Mouse (Mus musculus) thymus, adult 2 months (tissue): ENCODE measurements around the gene Wdr19. TPM values are rescaled to one million over a fixed set of nuclear protein-coding genes. Genes with fewer than 3 reads are reported as not detected.

ENCODE experiments used
- DNase-seq: peaks from one replicate; pipeline ENCODE4 v3.0.0; 2021
- H3K27ac ChIP-seq: fragments of 200-500 bp; 2 replicates; pipeline ENCODE4 v1.5.1; 2012; ENCODE audit warnings: low read length, control low read depth; ENCODE audit not compliant: control insufficient read depth, insufficient read depth
- H3K27me3 ChIP-seq: fragments of 200-500 bp; 2 replicates; pipeline ENCODE4 v1.6.1; 2012; ENCODE audit warnings: mild to moderate bottlenecking, low read length, moderate library complexity, mixed read lengths; ENCODE audit not compliant: control insufficient read depth, insufficient read depth
- H3K36me3 ChIP-seq: fragments of 200-500 bp; 2 replicates; pipeline ENCODE4 v1.6.1; 2012; ENCODE audit warnings: mild to moderate bottlenecking, low read length, moderate library complexity; ENCODE audit not compliant: control insufficient read depth, insufficient read depth
- H3K4me1 ChIP-seq: fragments of 200-500 bp; replicated peaks from 2 replicates; pipeline ENCODE4 v1.6.1; 2012; ENCODE audit warnings: low read length; ENCODE audit not compliant: control insufficient read depth, insufficient read depth
- H3K4me3 ChIP-seq: fragments of 200-500 bp; 2 replicates; pipeline ENCODE4 v1.5.1; 2012; ENCODE audit warnings: mild to moderate bottlenecking, low read length, control low read depth, moderate library complexity; ENCODE audit not compliant: control insufficient read depth, insufficient read depth
- CTCF ChIP-seq: fragments of 200-500 bp; IDR thresholded peaks from 2 replicates; pipeline ENCODE4 v1.5.1; 2012; ENCODE audit warnings: mild to moderate bottlenecking, control low read depth, low read length, moderate library complexity, borderline replicate concordance; ENCODE audit not compliant: control insufficient read depth, poor library complexity, insufficient read depth; ENCODE audit errors: extremely low read depth
- POLR2A ChIP-seq: fragments of 200-500 bp; IDR thresholded peaks from 2 replicates; pipeline ENCODE4 v1.6.1; 2012; ENCODE audit warnings: mild to moderate bottlenecking, low read length, control low read depth, moderate library complexity; ENCODE audit not compliant: control insufficient read depth, poor library complexity, insufficient read depth; ENCODE audit errors: extremely low read depth
- WGBS: fragments of 180-500 bp; shearing (Covaris S2); methylation state at CpG from one replicate; pipeline ENCODE4 v1.1.7; 2018; 5-methylcytosine and 5-hydroxymethylcytosine counted together
- polyA plus RNA-seq: library from polyadenylated mRNA; depleted of rRNA; stranded (reverse); fragments of >200 nt; gene quantifications from 2 replicates; pipeline ENCODE4 v1.2.3, GENCODE M21; 2012

Gene Wdr19
- polyA plus RNA-seq, 1 experiment, result 2.2 TPM

- Histone ChIP-seq H3K4me1 (no peaks in the 10 kb centered on the region), H3K36me3 (no peaks in the 10 kb centered on the region), H3K4me3 (no peak overlapping the region), H3K27ac (no peak overlapping the region), H3K27me3 (no peaks in the 10 kb centered on the region)
- 90% methylated on average over 5 of the region's 5 CpGs for WGBS
- no peak for DNase-seq
- TF ChIP-seq CTCF (no peak), POLR2A (no peak)
These were observed 24.6 kb downstream of the Wdr19 start for GRCm38 (mm10) chr5:65224056-65224455.

DNA sequence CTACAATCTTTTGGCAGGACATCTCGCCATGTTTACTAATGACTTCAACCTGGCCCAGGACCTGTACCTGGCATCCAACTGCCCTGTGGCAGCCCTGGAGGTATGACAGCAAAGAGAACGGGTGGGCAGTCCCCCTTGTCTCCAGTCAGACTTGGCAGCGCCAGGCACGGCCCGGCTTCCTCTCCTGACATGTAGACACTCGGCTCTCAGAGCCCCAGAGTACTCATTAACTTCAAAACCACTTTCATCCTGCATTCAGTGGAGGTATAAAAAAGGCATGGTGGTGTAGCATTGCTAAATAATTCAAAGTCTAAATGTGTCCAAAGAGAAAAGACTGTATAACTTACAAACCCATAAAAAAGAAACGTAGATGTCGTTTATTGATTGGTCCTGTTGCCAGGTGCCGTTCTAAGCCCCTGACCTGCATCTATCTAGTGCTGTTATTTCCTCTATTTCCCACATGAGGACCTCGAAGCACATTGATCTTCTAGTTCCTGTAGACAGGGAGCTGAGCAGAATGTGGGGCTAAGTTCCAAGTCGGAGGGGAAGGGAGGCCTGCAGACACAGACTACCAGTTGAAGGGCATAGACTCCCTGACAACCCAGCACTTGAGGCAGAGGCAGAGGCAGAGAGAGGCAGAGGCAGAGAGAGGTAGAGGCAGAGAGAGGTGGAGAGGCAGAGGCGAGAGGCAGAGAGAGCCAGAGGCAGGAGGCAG lies 31.9 kb downstream of the Wdr19 start:
- Histone ChIP-seq H3K27me3 (no peaks in the 10 kb centered on the region), H3K36me3 (no peaks in the 10 kb centered on the region), H3K4me3 (no peak overlapping the region), H3K27ac (no peak overlapping the region), H3K4me1 (no peaks in the 10 kb centered on the region)
- no peak for TF ChIP-seq CTCF
- no peak for TF ChIP-seq POLR2A
- DNase-seq, result no peak
- WGBS, result 86% methylated on average over 12 of the region's 12 CpGs

DNA sequence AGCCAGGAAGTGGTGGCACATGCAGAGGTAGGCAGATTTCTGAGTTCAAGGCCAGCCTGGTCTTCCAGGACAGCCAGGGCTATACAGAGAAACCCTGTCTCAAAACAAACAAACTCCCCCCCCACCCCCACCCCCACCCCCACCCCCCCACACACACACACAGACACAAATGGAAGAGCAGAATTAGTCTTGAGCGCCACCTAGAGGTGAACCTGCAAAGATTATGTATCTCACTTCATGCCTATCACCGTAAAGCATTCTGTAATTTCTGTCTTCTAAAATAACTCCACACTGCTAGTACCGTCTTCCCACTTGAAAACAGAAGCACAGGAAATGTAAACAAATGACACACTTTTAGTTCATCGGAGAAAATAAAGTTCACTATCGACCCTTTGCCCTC lies 43.2 kb downstream of the Wdr19 start:
- 79% methylated on average over 5 of the region's 5 CpGs for WGBS
- H3K27ac ChIP-seq, result no peak overlapping the region
- no peaks in the 10 kb centered on the region for H3K27me3 ChIP-seq
- H3K4me1 ChIP-seq, result no peaks in the 10 kb centered on the region
- peak; percentile 23 for DNase-seq
- H3K4me3 ChIP-seq, result no peak overlapping the region
- no peaks in the 10 kb centered on the region for H3K36me3 ChIP-seq
- no peak for TF ChIP-seq CTCF
- no peak for TF ChIP-seq POLR2A

GRCm38 (mm10) chr5:65247296-65247695 lies 47.8 kb downstream of the Wdr19 start:
- DNase-seq, result no peak
- Histone ChIP-seq H3K4me1 (no peaks in the 10 kb centered on the region), H3K4me3 (no peak overlapping the region), H3K27me3 (no peaks in the 10 kb centered on the region), H3K36me3 (no peaks in the 10 kb centered on the region), H3K27ac (no peak overlapping the region)
- WGBS, result 58% methylated on average over 3 of the region's 3 CpGs
- TF ChIP-seq POLR2A, result no peak
- no peak for TF ChIP-seq CTCF

GRCm38 (mm10) chr5:65250185-65250855 lies 50.8 kb downstream of the Wdr19 start:
- Histone ChIP-seq H3K27ac (no peak overlapping the region), H3K36me3 (no peaks in the 10 kb centered on the region), H3K4me1 (no peaks in the 10 kb centered on the region), H3K27me3 (no peaks in the 10 kb centered on the region), H3K4me3 (no peak overlapping the region)
- no peak for TF ChIP-seq POLR2A
- no peak for TF ChIP-seq CTCF
- 81% methylated on average over 7 of the region's 7 CpGs for WGBS
- no peak for DNase-seq

DNA sequence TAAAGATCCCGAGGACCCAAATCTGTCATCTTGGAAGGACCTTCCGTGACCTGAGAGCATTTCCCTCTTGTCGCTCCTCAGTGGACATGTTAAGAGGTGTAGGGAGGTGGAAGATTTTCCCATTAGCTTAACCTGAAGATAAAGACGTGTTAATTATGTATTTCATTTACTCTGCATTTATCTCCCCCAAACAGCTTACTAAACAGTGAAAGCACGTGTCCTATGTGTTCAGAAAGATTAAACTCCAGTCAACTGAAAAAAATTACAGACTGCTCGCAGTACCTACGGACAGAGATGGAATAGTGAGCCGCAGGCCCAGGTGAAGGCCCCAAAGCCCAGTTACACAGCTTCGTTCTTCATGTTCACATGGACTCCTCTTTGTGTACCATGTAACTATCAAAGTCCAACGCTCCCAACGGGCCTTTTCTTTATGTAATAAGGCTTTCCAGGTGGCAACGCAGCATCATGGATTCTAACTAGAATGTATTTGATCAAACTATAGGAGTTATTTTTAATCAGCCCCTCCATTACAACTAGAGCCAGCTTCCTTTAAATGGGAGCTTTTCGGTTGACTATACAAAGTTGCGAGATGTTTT lies 58.5 kb downstream of the Wdr19 start:
- WGBS, result 97% methylated on average over 14 of the region's 14 CpGs
- H3K36me3 ChIP-seq, result peaks cover 25% of the 10 kb centered on the region
- H3K27me3 ChIP-seq, result no peaks in the 10 kb centered on the region

More for the DNA sequence above, 58.5 kb downstream of the Wdr19 start:
- TF ChIP-seq CTCF (no peak), POLR2A (no peak)
- Histone ChIP-seq H3K4me3 (no peak overlapping the region), H3K27ac (no peak overlapping the region), H3K4me1 (no peaks in the 10 kb centered on the region)
- no peak for DNase-seq
